Mouse (Mus musculus): ENCODE data around the gene Btbd9.

- TF ChIP-seq POLR2A (IDR thresholded peaks at IDR 0.05; ENCODE audit: low read depth, low read length) (no peak), CTCF (conservative IDR thresholded peaks at IDR 0.05; ENCODE audit: insufficient read depth, insufficient read length, low read depth, low read length) (no peak)
Measured at GRCm38 (mm10) chr17:30564971-30565370, 11.3 kb downstream of the Btbd9 start.
